Mouse (Mus musculus) kidney, postnatal 25 days (tissue): ENCODE data around the gene Hmcn1.

Experiments used
- DNase-seq, 2 experiments: peaks; one replicate each; pipeline ENCODE4 v3.0.0; 2021; ENCODE audit warnings: mixed read lengths in 2 of 2

Hmcn1 gene

GRCm38 (mm10) chr1:150993162-150994064, at the start of gene Hmcn1:
TSS of gene Hmcn1 (minus strand) at chr1:150993435.
- DNase-seq, result peak; percentile 48 to 68

- peak; percentile 39 to 49 for DNase-seq
Observed at GRCm38 (mm10) chr1:151040945-151041649, 47.9 kb upstream of the Hmcn1 start.

- no peak for DNase-seq
Observed at GRCm38 (mm10) chr1:151040290-151040689, 47.1 kb upstream of the Hmcn1 start.

GRCm38 (mm10) chr1:151039189-151039588, 46.0 kb upstream of the Hmcn1 start:
- DNase-seq, result no peak

- no peak for DNase-seq
Observed at GRCm38 (mm10) chr1:151038566-151038965, 45.3 kb upstream of the Hmcn1 start.

DNA sequence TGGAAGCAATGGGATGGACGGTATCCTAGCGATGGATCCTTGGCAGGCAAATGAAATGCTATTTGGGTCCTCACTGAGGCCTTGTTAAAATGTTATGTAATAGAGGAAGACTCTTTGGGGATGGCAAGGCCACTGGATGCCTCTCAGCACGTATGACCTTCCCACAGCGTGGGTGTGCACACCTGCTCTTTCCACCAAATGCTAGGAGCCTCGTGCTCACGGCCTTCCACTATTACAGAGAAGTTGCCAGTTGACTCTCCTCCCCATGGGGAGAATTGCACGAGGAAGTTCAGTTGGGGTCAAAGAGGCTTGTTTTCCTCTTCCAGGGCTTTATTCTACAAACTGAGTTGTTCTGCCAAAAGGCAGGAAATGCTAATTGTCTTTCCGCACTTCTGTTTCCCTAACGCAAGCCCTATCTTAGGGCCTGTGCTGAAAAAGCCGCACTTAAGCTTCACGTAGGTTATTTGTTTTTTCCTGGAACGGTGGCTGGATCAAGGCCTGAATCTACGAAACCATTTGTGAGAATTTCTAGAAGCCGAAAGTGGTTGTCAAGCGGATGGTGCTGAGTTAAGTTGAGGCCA, 43.3 kb upstream of the Hmcn1 start:
- peak in 1 of 2 experiments; percentile 63 for DNase-seq

GRCm38 (mm10) chr1:151035766-151036165, 42.5 kb upstream of the Hmcn1 start:
- no peak for DNase-seq

DNA sequence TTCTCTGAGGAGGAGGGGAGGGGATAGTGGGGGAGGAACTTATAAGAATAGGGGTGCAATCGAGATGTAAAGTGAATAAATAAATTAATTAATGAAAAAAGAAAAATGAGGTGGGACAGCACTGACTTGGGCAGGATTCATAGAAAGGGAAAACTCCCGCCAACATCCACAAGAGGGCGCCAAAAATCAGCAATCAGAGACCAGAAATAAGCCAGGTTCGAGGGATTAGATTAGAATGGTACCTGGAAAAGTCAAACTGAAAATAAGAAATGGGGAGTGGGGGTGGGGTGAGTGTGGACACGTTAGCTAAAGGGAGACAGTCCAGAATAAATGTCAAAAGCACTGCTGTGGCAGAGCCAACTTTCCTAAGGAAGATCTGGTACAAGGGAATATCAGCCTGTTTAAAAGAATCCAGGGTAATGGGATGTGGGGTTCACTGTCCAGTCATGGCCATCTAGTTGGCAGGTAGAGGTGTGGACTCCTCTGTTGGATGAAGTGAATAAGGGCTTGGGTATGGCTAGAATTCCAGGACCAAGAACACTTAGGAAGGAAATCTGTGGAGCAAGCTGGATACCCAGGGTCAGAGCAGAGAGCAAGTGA, 41.9 kb upstream of the Hmcn1 start:
- DNase-seq, result peak; percentile 61 to 87

DNA sequence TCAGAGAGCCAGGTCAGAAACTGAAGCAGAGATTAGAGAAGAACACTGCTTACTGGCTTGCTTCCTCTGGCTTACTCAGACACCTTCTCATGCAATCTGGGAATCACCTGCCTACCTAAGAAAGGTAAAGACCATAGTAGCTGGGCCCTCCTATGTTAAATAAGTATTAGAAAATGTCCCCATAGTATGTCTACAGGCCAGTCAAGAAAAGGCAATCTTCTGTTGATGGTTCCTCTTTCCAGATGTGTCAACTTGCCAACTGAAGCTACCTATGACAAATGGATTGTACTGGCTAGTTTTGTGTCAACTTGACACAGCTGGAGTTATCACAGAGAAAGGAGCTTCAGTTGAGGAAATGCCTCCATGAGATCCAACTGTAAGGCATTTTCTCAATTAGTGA, 40.1 kb upstream of the Hmcn1 start:
- no peak for DNase-seq

DNA sequence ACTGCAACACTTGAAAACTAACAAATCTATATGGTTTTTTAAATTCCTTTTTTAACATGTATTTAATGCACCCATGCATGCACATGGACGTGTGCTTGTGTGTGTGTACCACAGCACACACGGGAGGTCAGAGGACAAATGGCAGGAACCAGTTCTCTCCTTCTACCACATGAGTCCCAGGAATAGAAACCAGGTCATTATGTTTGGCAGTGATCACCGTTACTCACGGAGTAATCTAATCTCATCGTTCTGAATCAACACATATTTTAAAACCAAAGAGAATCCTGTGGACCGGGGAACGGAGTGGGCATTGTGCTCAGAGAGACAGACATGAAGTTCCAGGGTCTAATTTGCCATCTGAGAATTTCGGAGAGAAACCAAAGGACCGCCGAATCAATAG, 38.3 kb upstream of the Hmcn1 start:
- DNase-seq, result no peak

- no peak for DNase-seq
Observed at GRCm38 (mm10) chr1:151031086-151031485, 37.9 kb upstream of the Hmcn1 start.

- DNase-seq, result peak; percentile 33 to 67
Observed at GRCm38 (mm10) chr1:151025049-151025773, 32.0 kb upstream of the Hmcn1 start.

DNA sequence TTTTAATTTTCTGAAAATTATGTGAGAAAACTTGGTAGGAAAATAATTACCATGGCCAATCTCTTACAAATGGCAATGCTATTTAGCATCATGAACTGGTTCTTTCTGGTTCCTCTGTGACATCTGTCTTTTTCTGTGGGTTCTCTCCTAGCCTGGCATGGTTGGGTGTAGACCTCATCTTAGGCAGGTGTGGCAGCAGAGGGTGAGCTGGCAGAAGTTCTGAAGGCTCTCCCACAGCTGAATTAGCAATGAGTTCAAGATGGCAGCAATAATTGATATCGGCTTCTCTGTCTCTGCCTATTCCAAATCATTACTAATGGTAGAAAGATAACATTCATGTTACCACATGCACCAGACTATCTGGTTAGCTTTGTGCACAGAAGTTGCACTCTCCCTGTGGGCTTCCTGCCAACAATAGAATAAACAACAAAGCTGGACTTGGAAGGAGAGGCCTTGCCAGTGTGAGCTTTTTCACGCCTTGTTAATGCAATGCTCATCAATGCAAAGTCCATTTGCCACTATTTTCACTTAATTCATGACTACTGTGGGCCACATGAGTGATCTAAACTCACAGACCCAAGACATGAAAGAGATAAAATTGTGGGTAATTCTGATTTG, 26.1 kb upstream of the Hmcn1 start:
- DNase-seq, result no peak

- DNase-seq, result peak; percentile 72 to 85
Observed at GRCm38 (mm10) chr1:151011056-151011455, 17.8 kb upstream of the Hmcn1 start.

DNA sequence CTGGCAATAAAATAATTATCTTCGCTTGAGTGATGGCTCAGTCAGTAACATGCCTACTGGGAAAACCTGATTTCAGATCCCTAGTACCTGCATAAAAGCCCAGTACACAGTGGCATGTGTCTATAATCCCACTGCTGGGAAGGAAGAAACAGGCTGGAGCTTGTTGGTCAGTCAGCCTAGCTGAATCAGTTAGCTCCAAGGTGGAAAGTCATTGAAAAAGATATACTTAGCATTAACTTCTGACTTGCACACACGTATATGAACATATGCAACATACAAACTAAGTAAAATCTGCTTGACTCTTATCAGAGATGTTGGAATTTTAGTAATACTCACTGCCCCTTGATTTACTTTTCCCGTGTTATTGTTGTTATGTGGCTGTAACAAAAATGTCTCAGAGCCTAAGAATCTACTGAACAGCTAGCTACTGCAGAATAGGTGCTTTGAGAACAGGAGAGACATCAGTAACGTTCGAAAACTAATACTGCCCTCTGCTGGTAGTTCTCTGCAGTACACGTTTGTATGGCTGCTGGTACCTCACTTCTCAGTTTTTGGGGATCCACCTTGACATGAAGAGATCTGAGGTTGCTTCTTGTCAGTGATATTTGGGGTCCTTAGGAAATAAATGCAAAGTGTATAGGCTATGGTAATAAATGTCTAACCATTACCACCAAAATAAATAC, 16.0 kb upstream of the Hmcn1 start:
- DNase-seq, result peak; percentile 39 to 82

GRCm38 (mm10) chr1:151007747-151008146, 14.5 kb upstream of the Hmcn1 start:
- DNase-seq, result no peak

GRCm38 (mm10) chr1:151004007-151004406, 10.8 kb upstream of the Hmcn1 start:
- DNase-seq, result no peak

DNA sequence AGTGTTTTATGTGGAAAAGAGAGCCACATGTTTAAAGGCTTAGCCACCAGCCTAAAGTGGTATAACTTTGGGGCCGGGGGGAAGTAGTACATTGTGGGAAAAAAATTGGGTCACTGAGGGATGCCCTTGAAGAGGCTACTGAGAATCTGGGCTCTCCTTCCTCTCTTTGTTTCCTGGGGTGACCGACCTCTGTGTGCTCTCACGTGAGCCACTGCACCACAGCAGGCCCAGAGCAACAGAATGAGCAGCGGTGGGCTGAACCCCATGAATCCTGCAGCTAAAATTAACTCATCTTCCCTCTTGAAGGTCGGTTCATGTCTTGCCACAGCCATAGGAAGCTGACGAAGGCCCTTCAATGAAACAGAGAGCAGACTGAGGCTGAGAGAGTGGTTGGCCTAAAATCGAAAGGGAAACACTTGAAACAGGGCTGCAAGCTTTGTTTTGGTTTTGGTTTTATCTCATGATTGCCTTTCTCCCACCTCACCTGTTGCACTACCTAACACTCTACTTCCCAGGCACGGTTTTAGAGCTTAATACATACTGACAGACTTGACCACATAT, 8.7 kb upstream of the Hmcn1 start:
- no peak for DNase-seq

DNA sequence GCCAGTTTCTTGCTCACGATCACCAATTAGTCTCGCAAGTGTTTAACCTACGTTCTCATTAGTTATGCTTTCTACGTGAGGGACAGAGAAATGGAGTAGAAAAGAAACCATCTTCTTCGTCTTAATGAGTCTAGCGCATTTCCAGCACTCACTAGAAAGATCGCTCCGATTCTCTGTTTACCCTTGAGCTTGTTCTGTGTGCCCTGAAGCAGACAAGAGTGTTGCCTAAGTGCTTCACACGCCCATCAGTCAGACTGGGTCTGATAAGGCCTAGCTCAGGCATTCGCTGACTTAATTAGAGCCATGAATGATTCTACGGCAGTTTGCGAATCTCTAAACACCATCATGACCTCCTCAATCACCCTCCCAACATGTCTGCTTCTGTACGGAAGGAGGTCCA, 7.5 kb upstream of the Hmcn1 start:
- no peak for DNase-seq

DNA sequence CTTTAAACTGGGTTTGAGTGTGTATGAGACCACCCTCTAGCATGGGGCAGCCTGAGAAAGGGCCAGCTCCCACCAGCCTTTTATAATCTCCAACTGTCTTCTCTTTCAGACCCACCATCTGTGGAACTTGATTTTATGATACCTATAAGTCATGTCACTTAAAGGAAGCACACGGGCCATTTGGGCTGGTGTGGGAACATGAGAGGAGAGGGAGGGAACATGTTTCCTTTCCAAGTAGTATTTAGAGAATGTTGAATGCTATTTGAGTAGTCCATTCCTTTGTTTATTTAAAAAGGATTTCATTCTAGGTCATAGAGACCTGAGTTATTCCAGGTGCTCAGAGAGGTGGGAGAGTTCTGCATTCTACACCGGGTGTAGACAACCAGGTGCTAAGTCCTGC, 1.4 kb upstream of the Hmcn1 start:
- no peak for DNase-seq

DNA sequence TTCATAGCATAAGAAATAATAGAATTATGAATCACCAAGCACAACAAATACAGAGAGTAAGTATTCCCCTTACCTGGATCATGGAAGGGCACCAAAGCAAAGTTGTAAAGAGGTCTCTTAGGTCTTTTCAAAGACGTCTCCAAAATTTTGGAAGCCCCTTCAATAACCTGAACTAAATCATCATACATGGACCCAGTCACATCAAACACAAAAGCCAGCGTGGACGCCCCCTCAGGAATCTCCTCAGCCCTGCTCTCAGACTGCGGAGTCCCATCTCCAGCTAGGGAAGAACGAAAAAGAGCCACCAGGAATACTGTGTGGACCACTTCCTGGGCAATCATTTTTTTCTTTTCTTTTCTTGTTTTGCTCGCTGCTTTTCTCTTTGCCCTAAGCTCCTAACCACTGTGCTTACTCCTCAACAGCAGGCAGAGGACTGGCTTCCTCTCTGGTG, 499 bp downstream of the Hmcn1 start:
- no peak for DNase-seq
